Mouse (Mus musculus) heart, embryonic 11.5 days (tissue): Measurements from ENCODE around the gene Pzp. TPM values are rescaled to one million over a fixed set of nuclear protein-coding genes. Genes with fewer than 3 reads are reported as not detected.

Experiments
- ATAC-seq: fragments of 200-750 bp; cut with Nextera tagmentation; replicated peaks from 2 replicates; pipeline ENCODE4 v1.8.0; 2017; ENCODE audit warnings: moderate library complexity; ENCODE audit not compliant: insufficient number of reproducible peaks, low FRiP score, low TSS enrichment
- H3K27ac ChIP-seq: fragments of 300-500 bp; sonication (generic); 2 replicates; pipeline ENCODE4 v1.5.1; 2014; ENCODE audit warnings: mild to moderate bottlenecking, low read depth, low read length
- H3K27me3 ChIP-seq: fragments of 300-500 bp; sonication (generic); 2 replicates; pipeline ENCODE4 v1.6.1; 2014; ENCODE audit warnings: mild to moderate bottlenecking, low read length, mixed read lengths; ENCODE audit not compliant: control insufficient read depth, insufficient read depth
- H3K36me3 ChIP-seq: fragments of 300-500 bp; sonication (generic); 2 replicates; pipeline ENCODE4 v1.6.1; 2014; ENCODE audit warnings: mild to moderate bottlenecking, low read length, moderate library complexity, mixed read lengths; ENCODE audit not compliant: control insufficient read depth, insufficient read depth
- H3K4me1 ChIP-seq: fragments of 300-500 bp; sonication (generic); 2 replicates; pipeline ENCODE4 v1.6.1; 2014; ENCODE audit warnings: low read length; ENCODE audit not compliant: control insufficient read depth, insufficient read depth
- H3K4me2 ChIP-seq: fragments of 300-500 bp; sonication (generic); 2 replicates; pipeline ENCODE4 v1.6.1; 2014; ENCODE audit warnings: mild to moderate bottlenecking, moderate library complexity
- H3K4me3 ChIP-seq: fragments of 300-500 bp; sonication (generic); 2 replicates; pipeline ENCODE4 v1.5.1; 2014; ENCODE audit warnings: low read depth, low read length
- H3K9ac ChIP-seq: fragments of 300-500 bp; sonication (generic); 2 replicates; pipeline ENCODE4 v1.6.1; 2014; ENCODE audit warnings: mild to moderate bottlenecking, low read depth, low read length, moderate library complexity
- H3K9me3 ChIP-seq: fragments of 300-500 bp; sonication (generic); replicated peaks from 2 replicates; pipeline ENCODE4 v1.6.1; 2016; ENCODE audit warnings: low read length; ENCODE audit not compliant: control insufficient read depth
- WGBS: fragments of 180-500 bp; shearing (Covaris S2); extraction: QIAGEN DNeasy Blood & Tissue Kit; methylation state at CpG from one replicate; pipeline ENCODE4 v1.1.7; 2014; ENCODE audit not compliant: insufficient replicate concordance; 5-methylcytosine and 5-hydroxymethylcytosine counted together
- polyA plus RNA-seq: library from polyadenylated mRNA; unstranded; fragments of >200 nt; fragmentation: Nextera tagmentation; extraction: Ambion mirVana; gene quantifications from 2 replicates; pipeline ENCODE4 v1.2.1, GENCODE M21; 2014

The Pzp gene
- polyA plus RNA-seq, 1 experiment from 2014 or later, result 1.1 TPM

GRCm38 (mm10) chr6:128455835-128456605 is 70.5 kb downstream of the Pzp start:
- Histone ChIP-seq H3K9me3 (no peaks in the 10 kb centered on the region), H3K4me3 (no peak overlapping the region), H3K4me1 (no peaks in the 10 kb centered on the region), H3K27me3 (no peaks in the 10 kb centered on the region), H3K36me3 (no peaks in the 10 kb centered on the region), H3K4me2 (no peak overlapping the region), H3K27ac (no peak overlapping the region), H3K9ac (no peak overlapping the region)
- ATAC-seq, result no peak
- 70% methylated on average over 12 of the region's 12 CpGs for WGBS

- Histone ChIP-seq H3K27me3 (no peaks in the 10 kb centered on the region), H3K4me2 (no peak overlapping the region), H3K9ac (no peak overlapping the region), H3K4me3 (no peak overlapping the region), H3K9me3 (no peaks in the 10 kb centered on the region), H3K36me3 (no peaks in the 10 kb centered on the region), H3K4me1 (0 out of 2 replicates have a peak, but pooled peaks cover 4% of the 10 kb centered on the region), H3K27ac (no peak overlapping the region)
- 92% methylated on average over 5 of the region's 5 CpGs for WGBS
- ATAC-seq, result no peak
Measured at GRCm38 (mm10) chr6:128447063-128447462, 79.5 kb downstream of the Pzp start.

- Histone ChIP-seq H3K4me3 (peak overlapping the region; percentile 22), H3K9ac (0 out of 2 replicates have a peak overlapping the region, but pooled peaks have one; percentile 1), H3K9me3 (no peaks in the 10 kb centered on the region), H3K36me3 (no peaks in the 10 kb centered on the region), H3K27me3 (no peaks in the 10 kb centered on the region), H3K4me2 (peak overlapping the region; percentile 62), H3K4me1 (0 out of 2 replicates have a peak, but pooled peaks cover 4% of the 10 kb centered on the region), H3K27ac (no peak overlapping the region)
- WGBS, result 12% methylated on average over 14 of the region's 14 CpGs
- no peak for ATAC-seq
Measured at GRCm38 (mm10) chr6:128445761-128446535, 80.6 kb downstream of the Pzp start.

DNA sequence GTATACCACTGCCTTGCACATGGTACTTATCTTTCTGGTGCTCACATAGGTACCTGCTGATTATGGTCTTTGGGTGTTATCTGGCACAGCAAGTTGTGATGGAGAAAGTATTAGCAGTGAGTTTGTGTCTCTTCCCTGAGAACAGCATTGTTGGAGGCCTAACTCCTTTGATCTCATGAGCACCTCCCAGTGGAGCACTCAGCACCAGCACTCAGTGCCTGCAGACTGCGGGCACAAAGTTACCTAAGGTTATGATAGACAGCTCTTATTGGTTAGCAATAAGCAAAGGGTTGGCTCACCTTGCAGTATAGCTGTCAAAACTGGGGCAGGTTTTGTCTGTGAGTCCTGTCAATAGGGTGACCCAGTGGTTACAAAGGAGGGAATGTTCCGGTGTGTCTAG is 86.3 kb downstream of the Pzp start:
- Histone ChIP-seq H3K4me1 (peaks cover 18% of the 10 kb centered on the region), H3K9ac (no peak overlapping the region), H3K4me2 (no peak overlapping the region), H3K27ac (no peak overlapping the region), H3K27me3 (no peaks in the 10 kb centered on the region), H3K4me3 (no peak overlapping the region), H3K9me3 (no peaks in the 10 kb centered on the region), H3K36me3 (peaks cover 4% of the 10 kb centered on the region; the same call in 1 of the 2 replicates)
- WGBS, result 87% methylated on average over 2 of the region's 2 CpGs
- ATAC-seq, result no peak

DNA sequence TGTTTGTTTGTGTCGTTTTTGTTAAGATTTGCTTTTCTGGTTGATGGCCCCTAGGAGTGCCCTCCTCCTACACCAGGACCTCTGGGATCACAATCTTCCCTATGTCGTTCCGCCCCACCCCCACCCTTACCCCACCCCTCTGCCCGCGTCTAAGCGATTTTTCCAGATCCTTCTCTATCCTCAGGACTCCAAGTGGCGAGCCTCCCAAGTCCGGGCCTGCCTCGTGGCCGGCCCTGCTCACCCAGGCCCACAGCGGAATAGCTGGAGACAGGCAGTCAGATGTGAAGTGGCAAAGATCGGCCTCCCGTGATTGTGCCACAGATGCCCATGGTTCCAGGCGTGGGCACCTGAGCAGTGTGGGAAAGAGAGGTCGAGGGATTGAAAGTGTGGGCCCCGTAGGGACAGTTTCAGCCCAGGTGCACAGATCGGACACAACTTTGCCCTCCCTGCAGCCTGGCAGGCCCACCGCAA is 87.6 kb downstream of the Pzp start:
- WGBS, result 26% methylated on average over 18 of the region's 18 CpGs
- H3K9me3 ChIP-seq, result no peaks in the 10 kb centered on the region
- peaks cover 27% of the 10 kb centered on the region for H3K4me1 ChIP-seq
- ATAC-seq, result peak; percentile 52; the same call in 1 of the 2 replicates
- peak overlapping the region; percentile 95; the same call in 1 of the 2 replicates for H3K27ac ChIP-seq
- H3K4me3 ChIP-seq, result peak overlapping the region; percentile 95
- H3K27me3 ChIP-seq, result no peaks in the 10 kb centered on the region
- H3K36me3 ChIP-seq, result peaks cover 13% of the 10 kb centered on the region
- peak overlapping the region; percentile 62 for H3K9ac ChIP-seq
- H3K4me2 ChIP-seq, result peak overlapping the region; percentile 75

DNA sequence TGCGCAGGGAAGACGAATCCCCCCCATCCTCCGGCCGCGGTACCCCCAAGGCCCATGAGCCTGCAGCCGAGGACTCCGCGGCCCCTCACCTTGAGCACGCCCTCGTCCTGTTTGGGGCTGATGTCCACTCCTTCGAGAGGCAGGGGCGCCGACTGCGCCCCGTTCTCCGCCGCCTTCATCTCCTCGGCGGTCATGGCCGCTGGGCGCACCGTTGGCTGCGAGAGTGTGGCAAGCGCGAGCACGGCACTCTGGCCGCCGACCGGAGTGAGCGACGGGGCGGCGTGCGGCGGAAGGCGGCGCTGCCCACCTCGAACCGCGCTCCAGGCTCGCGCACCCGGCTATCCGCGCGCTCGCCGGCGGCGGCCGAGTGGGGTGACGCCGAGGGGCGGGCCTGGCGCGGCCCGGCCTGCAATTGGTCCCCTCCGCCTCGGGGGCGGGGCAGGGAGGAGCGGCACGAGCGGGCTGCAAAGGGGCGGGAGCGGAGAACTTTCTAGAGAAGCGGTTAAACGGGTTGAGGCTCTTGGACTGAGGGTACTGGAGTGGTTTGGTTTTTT is 88.1 kb downstream of the Pzp start, which contains the start of gene Fkbp4:
Gene Fkbp4, minus strand, starts transcription at position 361 of the 554 bp plus-strand sequence.
- Histone ChIP-seq H3K9me3 (no peaks in the 10 kb centered on the region), H3K9ac (peak within 1 kb of the TSS; percentile 98), H3K36me3 (peaks cover 18% of the 10 kb centered on the region), H3K4me1 (peaks cover 27% of the 10 kb centered on the region), H3K4me2 (peak within 1 kb of the TSS; percentile 75), H3K27me3 (no peaks in the 10 kb centered on the region), H3K4me3 (peak within 1 kb of the TSS; percentile 95), H3K27ac (peak within 1 kb of the TSS; percentile 95)
- WGBS, result under 1% methylated on average over 64 of the region's 67 CpGs
- peak; percentile 95 for ATAC-seq

DNA sequence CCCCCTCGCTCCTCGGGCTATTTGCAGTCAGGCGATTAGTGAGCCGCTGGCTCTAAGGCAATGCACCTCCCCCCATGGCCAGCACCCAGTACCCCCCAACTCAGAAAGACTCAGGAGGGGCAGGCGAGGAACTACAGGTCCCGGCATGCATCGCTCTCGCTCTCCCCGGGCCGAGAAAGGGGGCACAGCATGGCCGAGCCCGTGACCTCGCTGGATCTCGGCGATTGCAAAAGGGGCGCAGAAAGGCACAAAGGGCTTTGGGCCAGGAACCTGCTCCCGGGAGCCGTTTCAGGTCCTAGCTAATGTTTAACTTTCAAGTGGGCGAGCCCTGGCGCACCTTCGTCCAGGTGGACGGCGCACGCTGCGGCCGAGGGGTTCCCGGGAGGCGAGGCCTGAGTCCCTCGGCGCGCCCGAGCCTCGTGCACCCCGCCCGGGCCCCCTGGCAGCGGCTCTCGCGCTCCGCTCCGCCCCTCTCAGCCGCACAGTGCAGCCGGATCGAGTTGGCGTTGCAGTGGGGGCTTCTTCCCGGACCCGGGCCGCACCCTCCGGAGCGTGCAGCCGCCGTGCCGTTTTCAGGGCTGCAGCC is 88.7 kb downstream of the Pzp start:
- Histone ChIP-seq H3K9me3 (no peaks in the 10 kb centered on the region), H3K4me2 (peak overlapping the region; percentile 75), H3K36me3 (peaks cover 23% of the 10 kb centered on the region), H3K27ac (peak overlapping the region; percentile 95), H3K4me1 (peaks cover 27% of the 10 kb centered on the region), H3K4me3 (peak overlapping the region; percentile 95), H3K9ac (peak overlapping the region; percentile 98), H3K27me3 (no peaks in the 10 kb centered on the region)
- peak; percentile 75 for ATAC-seq
- under 1% methylated on average over 52 of the region's 52 CpGs for WGBS

- peak overlapping the region; percentile 75 for H3K4me2 ChIP-seq
- H3K4me3 ChIP-seq, result peak overlapping the region; percentile 95
- 2% methylated on average over 10 of the region's 10 CpGs for WGBS
- H3K9ac ChIP-seq, result peak overlapping the region; percentile 98
- H3K27me3 ChIP-seq, result no peaks in the 10 kb centered on the region
- peaks cover 27% of the 10 kb centered on the region for H3K4me1 ChIP-seq
- H3K36me3 ChIP-seq, result peaks cover 28% of the 10 kb centered on the region
- H3K27ac ChIP-seq, result peak overlapping the region; percentile 95; the same call in 1 of the 2 replicates
- ATAC-seq, result no peak
- no peaks in the 10 kb centered on the region for H3K9me3 ChIP-seq
Measured at GRCm38 (mm10) chr6:128437288-128437687, 89.2 kb downstream of the Pzp start.
